Mouse (Mus musculus) midbrain, embryonic 13.5 days (tissue): Measurements from ENCODE around the gene Orc4. TPM values are rescaled to one million over a fixed set of nuclear protein-coding genes. Genes with fewer than 3 reads are reported as not detected.
"Not testable (repeated sequence)": the region's sequence is repeated elsewhere in the genome, so short reads cannot be mapped to it uniquely, and the experiment has no call there.

Source experiments
- ATAC-seq: fragments of 200-750 bp; cut with Nextera tagmentation; 2 replicates; pipeline ENCODE4 v1.8.0; 2017; ENCODE audit warnings: mild to moderate bottlenecking, moderate TSS enrichment, moderate library complexity
- H3K27ac ChIP-seq: fragments of 300-500 bp; sonication (generic); 2 replicates; pipeline ENCODE4 v1.5.1; 2015; ENCODE audit warnings: inconsistent platforms, mild to moderate bottlenecking, moderate library complexity
- H3K27me3 ChIP-seq: fragments of 300-500 bp; sonication (generic); 2 replicates; pipeline ENCODE4 v1.6.1; 2015; ENCODE audit warnings: mild to moderate bottlenecking, inconsistent platforms
- H3K36me3 ChIP-seq: fragments of 300-500 bp; sonication (generic); 2 replicates; pipeline ENCODE4 v1.6.1; 2015; ENCODE audit warnings: mild to moderate bottlenecking, inconsistent platforms
- H3K4me1 ChIP-seq: fragments of 300-500 bp; sonication (generic); replicated peaks from 2 replicates; pipeline ENCODE4 v1.6.1; 2015; ENCODE audit warnings: inconsistent platforms
- H3K4me2 ChIP-seq: fragments of 300-500 bp; sonication (generic); replicated peaks from 2 replicates; pipeline ENCODE4 v1.6.1; 2015; ENCODE audit warnings: moderate library complexity, mild to moderate bottlenecking, inconsistent platforms
- H3K4me3 ChIP-seq: fragments of 300-500 bp; sonication (generic); replicated peaks from 2 replicates; pipeline ENCODE4 v1.5.1; 2015; ENCODE audit warnings: mild to moderate bottlenecking, inconsistent platforms
- H3K9ac ChIP-seq: fragments of 300-500 bp; sonication (generic); replicated peaks from 2 replicates; pipeline ENCODE4 v1.6.1; 2015; ENCODE audit warnings: mild to moderate bottlenecking, inconsistent platforms
- H3K9me3 ChIP-seq: fragments of 300-500 bp; sonication (generic); 2 replicates; pipeline ENCODE4 v1.6.1; 2016; ENCODE audit warnings: mild to moderate bottlenecking, inconsistent platforms
- WGBS: fragments of 180-500 bp; shearing (Covaris S2); methylation state at CpG from one replicate; pipeline ENCODE4 v1.1.7; 2015; 5-methylcytosine and 5-hydroxymethylcytosine counted together
- polyA plus RNA-seq: library from polyadenylated mRNA; unstranded; fragments of >200 nt; fragmentation: Nextera tagmentation; extraction: Ambion mirVana; gene quantifications from 2 replicates; pipeline ENCODE4 v1.2.1, GENCODE M21; 2015

Orc4 gene
- polyA plus RNA-seq, 1 experiment from 2014 or later = 112 TPM

- Histone ChIP-seq H3K4me3 (no peak overlapping the region), H3K9me3 (no peaks in the 10 kb centered on the region), H3K27ac (peak overlapping the region; percentile 53; the same call in 1 of the 2 replicates), H3K4me2 (no peak overlapping the region), H3K27me3 (no peaks in the 10 kb centered on the region), H3K36me3 (peaks cover 2% of the 10 kb centered on the region; the same call in 1 of the 2 replicates), H3K4me1 (peaks cover 3% of the 10 kb centered on the region; the same call in 1 of the 2 replicates), H3K9ac (no peak overlapping the region)
- peak; percentile 84 for ATAC-seq
These were observed 64.1 kb downstream of the Orc4 start for GRCm38 (mm10) chr2:48885945-48886344.

GRCm38 (mm10) chr2:48868199-48868913 lies 81.7 kb downstream of the Orc4 start:
- Histone ChIP-seq H3K4me2 (no peak overlapping the region), H3K27ac (no peak overlapping the region), H3K36me3 (no peaks in the 10 kb centered on the region), H3K4me3 (no peak overlapping the region), H3K9ac (no peak overlapping the region), H3K4me1 (no peaks in the 10 kb centered on the region), H3K9me3 (no peaks in the 10 kb centered on the region), H3K27me3 (no peaks in the 10 kb centered on the region)
- WGBS = 91% methylated on average over 5 of the region's 5 CpGs
- ATAC-seq = no peak

- not testable (repeated sequence) for H3K9me3 ChIP-seq, ATAC-seq, H3K27ac ChIP-seq, H3K4me1 ChIP-seq, H3K9ac ChIP-seq, H3K4me2 ChIP-seq, H3K27me3 ChIP-seq, H3K36me3 ChIP-seq, H3K4me3 ChIP-seq
- 95% methylated on average over 6 of the region's 6 CpGs for WGBS
These were observed 84.5 kb downstream of the Orc4 start for GRCm38 (mm10) chr2:48865596-48865995.

Other genes with a start within 250 kb of the Orc4 start
- gene Acvr2a, start 136.2 kb downstream of the Orc4 start, polyA plus RNA-seq = 41.2 TPM in 2 replicates
- gene Mbd5, start 769 bp downstream of the Orc4 start, polyA plus RNA-seq = 40.2 and 41.0 TPM in 2 replicates